Mouse (Mus musculus): ENCODE results near the gene Tdrd1. TPM values are rescaled to one million over a fixed set of nuclear protein-coding genes. Genes with fewer than 3 reads are reported as not detected.

Gene Tdrd1
- polyA plus RNA-seq, 1 experiment from 2014 or later = 2.7 TPM

GRCm38 (mm10) chr19:56915084-56915483 is 89.1 kb downstream of the Tdrd1 start:
- Histone ChIP-seq H3K4me2 (replicated peaks) (no peak overlapping the region), H3K4me1 (peaks cover 4% of the 10 kb centered on the region; the same call in 1 of the 2 replicates), H3K27ac (replicated peaks) (peak overlapping the region; percentile 68; the same call in 1 of the 2 replicates), H3K9ac (no peak overlapping the region), H3K36me3 (no peaks in the 10 kb centered on the region), H3K4me3 (replicated peaks) (no peak overlapping the region), H3K27me3 (no peaks in the 10 kb centered on the region), H3K9me3 (replicated peaks) (0 out of 2 replicates have a peak, but pooled peaks cover 4% of the 10 kb centered on the region)
- WGBS = 41% methylated on average over 6 of the region's 6 CpGs
- ATAC-seq (ENCODE audit: insufficient number of reproducible peaks, low FRiP score, low TSS enrichment, low read depth) = 0 out of 2 replicates have a peak, but pooled peaks have one; percentile 22

Other genes starting within 250 kb of the Tdrd1 start
- gene Adrb1, start 104.0 kb upstream of the Tdrd1 start, polyA plus RNA-seq (2015; fragmentation: Nextera tagmentation; extraction: Ambion mirVana) = 1.3 and 1.7 TPM in 2 replicates
- 21.4 and 25.5 TPM in 2 replicates for gene Ccdc186, start 4.0 kb upstream of the Tdrd1 start, polyA plus RNA-seq (2015; fragmentation: Nextera tagmentation; extraction: Ambion mirVana)
- 9.9 TPM in 2 replicates for gene Vwa2, start 48.0 kb downstream of the Tdrd1 start, polyA plus RNA-seq (2015; fragmentation: Nextera tagmentation; extraction: Ambion mirVana)
- gene Afap1l2, start 182.0 kb downstream of the Tdrd1 start, polyA plus RNA-seq (2015; fragmentation: Nextera tagmentation; extraction: Ambion mirVana) = 12.2 and 12.8 TPM in 2 replicates